Mouse (Mus musculus) kidney, postnatal 25 days (tissue): ENCODE results near the gene Defb22.

Source experiments
- DNase-seq, 2 experiments: peaks; one replicate each; pipeline ENCODE4 v3.0.0; 2021; ENCODE audit warnings: mixed read lengths in 2 of 2

The Defb22 gene

DNA sequence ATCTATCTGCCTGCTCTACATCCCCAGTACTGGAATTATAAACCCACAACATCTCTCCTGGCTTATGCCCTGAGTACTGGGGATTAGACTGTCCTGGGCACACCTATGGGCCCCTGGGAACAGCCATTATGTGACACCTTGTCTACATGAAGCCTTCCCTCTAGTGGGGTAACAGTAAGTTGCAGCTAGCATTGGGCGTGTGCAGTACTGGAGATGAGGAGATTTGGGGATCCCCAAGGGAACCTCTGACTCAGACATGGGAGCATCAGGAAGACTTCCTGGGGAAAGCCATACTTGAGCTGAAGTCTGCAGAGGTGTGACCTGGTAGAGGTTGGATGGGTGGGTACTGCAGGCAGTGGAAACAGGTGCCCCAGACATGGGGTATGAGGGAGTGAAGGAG lies 51.0 kb downstream of the Defb22 start:
- no peak for DNase-seq

DNA sequence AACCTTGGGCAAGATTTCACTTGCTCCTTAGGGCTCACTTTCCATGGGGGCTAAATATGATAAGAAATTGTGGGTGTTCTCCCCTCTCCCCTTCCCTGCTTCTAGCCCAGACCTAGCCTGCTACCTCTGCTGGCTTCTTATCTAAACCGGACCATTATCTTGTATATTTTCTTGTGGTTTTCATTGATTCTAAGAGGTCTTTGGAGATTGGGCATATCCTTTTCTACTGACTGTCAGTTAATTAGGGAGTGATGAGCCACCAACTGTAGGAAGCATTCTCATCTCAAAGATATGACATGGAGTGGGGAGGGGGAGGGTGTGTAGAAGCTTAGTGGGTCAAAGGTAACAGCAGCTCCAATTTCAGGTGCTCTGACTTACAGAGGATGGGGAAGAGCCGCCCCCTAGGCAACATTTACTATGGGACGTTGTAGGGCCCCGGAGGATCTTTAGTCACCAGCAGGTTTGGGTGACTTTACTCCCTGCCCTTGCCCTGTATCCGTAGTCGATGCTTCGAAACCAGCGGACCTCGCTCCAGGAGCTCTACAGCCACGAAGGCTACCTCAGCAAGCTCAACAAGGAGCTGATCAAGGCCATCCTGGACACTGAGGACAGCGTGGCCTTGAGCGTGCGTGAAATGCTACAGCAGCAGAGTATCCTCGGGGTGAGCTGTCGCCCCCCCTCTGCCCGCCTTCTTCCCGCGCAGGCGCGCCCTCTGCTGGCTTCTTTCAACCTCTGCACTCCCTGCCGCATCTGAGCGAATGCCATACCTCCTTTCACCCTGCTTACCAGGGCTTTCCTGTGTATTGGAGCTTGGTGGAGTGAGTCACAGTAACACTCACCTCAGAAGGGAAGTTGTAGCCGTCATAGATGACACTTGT lies 52.7 kb downstream of the Defb22 start:
- peak; percentile 83 to 86 for DNase-seq

DNA sequence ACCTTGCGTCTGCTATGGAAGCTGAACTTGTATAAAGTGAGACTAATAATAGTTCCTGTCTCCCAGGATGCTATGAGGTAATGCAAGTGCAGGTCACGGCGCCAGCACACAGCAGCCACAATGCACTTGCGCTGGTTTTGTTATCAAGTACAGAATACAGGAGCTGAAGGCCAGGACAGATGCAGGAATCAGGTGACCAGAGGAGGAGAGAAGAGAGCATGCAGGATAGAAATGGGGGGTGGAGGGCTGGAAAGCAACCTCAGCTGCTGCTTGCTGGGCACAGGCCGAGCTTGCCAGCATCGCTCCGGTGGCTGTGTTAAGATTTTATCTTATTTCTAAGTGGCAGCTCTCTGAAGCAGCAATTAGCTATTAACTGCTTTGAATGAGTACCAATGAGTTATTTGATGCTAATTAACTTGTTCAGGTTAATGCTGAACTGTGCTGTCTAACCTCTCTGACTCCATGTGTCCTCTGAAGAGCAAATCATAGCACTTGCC lies 53.5 kb downstream of the Defb22 start:
- DNase-seq: peak; percentile 53 to 75
